Mouse (Mus musculus): Measurements from ENCODE around the gene Bcl7c.

- TF ChIP-seq GATA1 (IDR thresholded peaks at IDR 0.05; ENCODE audit: borderline replicate concordance, low read length) (no peak), FLI1 (IDR thresholded peaks at IDR 0.05; ENCODE audit: low read length) (no peak)
These were observed 3.0 kb downstream of the Bcl7c start for GRCm38 (mm10) chr7:127705706-127706105.
